Mouse (Mus musculus): ENCODE results near the gene Dnajb3. TPM values are rescaled to one million over a fixed set of nuclear protein-coding genes. Genes with fewer than 3 reads are reported as not detected.
A peak's percentile ranks its signal among the peaks of the same experiment; 100 is the strongest.

The Dnajb3 gene
- polyA plus RNA-seq (2012; rRNA removed): 1.3 and 1.8 TPM in 2 replicates

DNA sequence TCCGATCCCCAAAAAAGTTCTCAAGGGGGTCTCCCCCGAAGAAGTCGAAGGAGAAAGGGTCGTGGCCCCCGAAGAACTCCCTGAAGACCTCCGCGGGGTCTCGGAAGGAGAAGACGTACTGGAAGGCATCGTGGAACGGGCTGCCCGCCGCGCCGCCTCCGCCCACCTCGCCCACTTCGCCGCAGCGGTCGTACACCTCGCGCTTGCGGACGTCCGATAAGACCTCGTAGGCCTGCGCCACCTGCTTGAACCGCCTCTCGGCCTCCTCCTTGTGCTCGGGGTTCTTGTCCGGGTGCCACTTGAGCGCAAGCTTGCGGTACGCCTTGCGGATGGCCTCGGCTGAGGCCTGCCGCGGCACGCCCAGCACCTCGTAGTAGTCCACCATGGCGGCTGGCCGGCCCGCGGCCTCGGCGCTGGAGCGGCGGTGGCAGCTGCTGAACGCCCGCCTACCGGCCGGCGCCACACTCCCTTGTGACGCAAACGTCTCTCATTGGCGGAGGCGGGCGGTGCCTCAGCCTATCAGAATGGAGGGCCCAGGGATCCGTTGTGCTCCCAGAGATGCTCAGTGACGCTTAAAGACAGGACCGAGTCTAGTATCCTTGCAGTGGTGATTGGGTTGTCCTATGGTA lies at the start of gene Dnajb3:
Gene Dnajb3 (minus strand): TSS at position 489 of the 629 bp plus-strand sequence.
- peaks cover 2% of the 10 kb centered on the region; the same call in 1 of the 2 replicates for H3K4me1 ChIP-seq (ENCODE audit: control insufficient read depth, insufficient read depth, low read length)
- WGBS: 10% methylated on average over 62 of the region's 62 CpGs
- H3K4me3 ChIP-seq (replicated peaks; ENCODE audit: extremely low read depth, low read depth, low read length): peak within 1 kb of the TSS; percentile 90
- TF ChIP-seq CTCF (IDR thresholded peaks at IDR 0.05; ENCODE audit: insufficient read depth, low read length): no peak
- peak; percentile 14; the same call in 1 of the 2 replicates for TF ChIP-seq POLR2A (IDR thresholded peaks at IDR 0.05; ENCODE audit: borderline replicate concordance, extremely low read depth, low read depth, low read length)
- DNase-seq: peak; percentile 70

DNA sequence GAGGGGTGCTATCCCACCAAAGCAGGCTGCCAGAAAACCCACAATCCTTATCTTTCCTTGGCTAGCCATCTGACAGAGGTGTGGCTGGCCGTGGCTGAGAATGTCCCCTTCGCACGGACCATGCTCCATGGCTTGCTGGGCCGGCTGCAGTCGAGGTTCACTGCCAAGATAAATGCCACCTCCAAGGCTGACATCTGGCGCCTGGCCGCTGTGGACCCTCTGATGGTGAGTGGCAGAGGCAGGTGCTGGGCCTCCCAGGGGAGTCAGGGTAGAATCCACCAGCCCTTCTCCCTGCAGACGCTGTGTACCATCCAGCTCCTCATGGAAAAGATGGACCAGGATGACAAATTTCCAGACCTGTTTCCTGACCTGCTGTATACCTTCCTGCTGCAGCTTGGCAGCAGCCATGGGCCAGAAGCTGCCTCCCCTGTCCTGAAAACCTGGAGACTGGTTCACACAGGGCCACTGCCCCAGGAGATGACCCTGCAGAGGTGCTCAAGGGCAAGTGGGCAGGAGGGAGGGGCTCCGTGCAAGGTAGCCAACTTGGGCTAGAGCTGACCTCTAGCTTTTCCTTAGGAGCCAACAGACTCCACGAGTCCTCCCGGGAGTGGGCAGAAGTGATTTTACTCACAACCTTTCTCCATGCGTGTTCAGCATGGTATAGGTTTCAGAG lies 49.3 kb upstream of the Dnajb3 start:
- H3K4me1 ChIP-seq (ENCODE audit: control insufficient read depth, insufficient read depth, low read length): no peaks in the 10 kb centered on the region
- H3K4me3 ChIP-seq (replicated peaks; ENCODE audit: extremely low read depth, low read depth, low read length): no peak overlapping the region
- no peak for TF ChIP-seq POLR2A (IDR thresholded peaks at IDR 0.05; ENCODE audit: borderline replicate concordance, extremely low read depth, low read depth, low read length)
- TF ChIP-seq CTCF (IDR thresholded peaks at IDR 0.05; ENCODE audit: insufficient read depth, low read length): no peak
- WGBS: 82% methylated on average over 12 of the region's 12 CpGs
- DNase-seq: no peak

GRCm38 (mm10) chr1:88253540-88253939 lies 48.0 kb upstream of the Dnajb3 start:
- TF ChIP-seq POLR2A (IDR thresholded peaks at IDR 0.05; ENCODE audit: borderline replicate concordance, extremely low read depth, low read depth, low read length): no peak
- Histone ChIP-seq H3K4me1 (ENCODE audit: control insufficient read depth, insufficient read depth, low read length) (no peaks in the 10 kb centered on the region), H3K4me3 (replicated peaks; ENCODE audit: extremely low read depth, low read depth, low read length) (no peak overlapping the region)
- no peak for DNase-seq
- WGBS: 66% methylated on average over 6 of the region's 6 CpGs

DNA sequence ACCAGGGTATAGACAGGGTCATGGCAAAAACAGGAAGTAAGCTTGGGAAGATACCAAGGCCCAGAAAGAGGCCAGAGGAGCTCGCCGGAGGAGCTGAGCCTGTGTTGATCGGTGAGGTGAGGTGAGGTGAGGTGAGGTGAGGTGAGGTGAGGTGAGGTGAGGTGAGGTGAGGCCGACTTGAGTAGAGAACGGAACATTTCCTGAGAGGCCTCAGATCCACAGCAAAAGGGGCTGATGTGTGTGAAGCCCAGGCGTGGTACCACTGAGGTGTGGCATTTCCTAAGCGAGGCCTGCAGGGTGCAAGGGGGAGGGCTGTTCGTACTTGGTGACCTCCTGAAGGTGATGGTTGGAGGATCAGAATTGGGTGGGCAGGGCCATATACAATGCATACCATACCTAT lies 47.5 kb upstream of the Dnajb3 start:
- DNase-seq: no peak
- WGBS: 69% methylated on average over 8 of the region's 8 CpGs
- Histone ChIP-seq H3K4me1 (ENCODE audit: control insufficient read depth, insufficient read depth, low read length) (no peaks in the 10 kb centered on the region), H3K4me3 (replicated peaks; ENCODE audit: extremely low read depth, low read depth, low read length) (no peak overlapping the region)
- TF ChIP-seq POLR2A (IDR thresholded peaks at IDR 0.05; ENCODE audit: borderline replicate concordance, extremely low read depth, low read depth, low read length) (no peak), CTCF (IDR thresholded peaks at IDR 0.05; ENCODE audit: insufficient read depth, low read length) (no peak)

DNA sequence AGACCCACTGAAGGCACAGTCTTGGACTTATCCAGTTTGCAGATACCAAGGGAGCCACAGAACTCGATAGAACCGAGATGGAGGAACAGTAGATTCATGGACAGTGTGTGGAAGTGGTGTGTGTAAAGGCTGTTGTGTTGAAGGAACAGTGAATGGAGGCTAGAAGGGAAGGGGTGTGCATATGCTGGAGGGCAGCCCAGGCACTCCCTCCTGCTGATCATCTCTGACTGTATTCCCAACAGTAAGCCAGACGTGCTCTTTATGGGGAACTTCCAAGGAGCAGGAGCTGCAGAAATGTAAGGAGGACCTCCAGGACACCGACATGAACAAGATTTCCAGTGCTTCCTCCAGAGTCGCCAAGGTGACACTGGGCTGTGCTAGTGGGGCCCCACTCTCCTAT lies 44.4 kb upstream of the Dnajb3 start:
- DNase-seq: no peak
- TF ChIP-seq CTCF (IDR thresholded peaks at IDR 0.05; ENCODE audit: insufficient read depth, low read length) (no peak), POLR2A (IDR thresholded peaks at IDR 0.05; ENCODE audit: borderline replicate concordance, extremely low read depth, low read depth, low read length) (no peak)
- WGBS: 78% methylated on average over 5 of the region's 5 CpGs
- Histone ChIP-seq H3K4me1 (ENCODE audit: control insufficient read depth, insufficient read depth, low read length) (no peaks in the 10 kb centered on the region), H3K4me3 (replicated peaks; ENCODE audit: extremely low read depth, low read depth, low read length) (no peak overlapping the region)

DNA sequence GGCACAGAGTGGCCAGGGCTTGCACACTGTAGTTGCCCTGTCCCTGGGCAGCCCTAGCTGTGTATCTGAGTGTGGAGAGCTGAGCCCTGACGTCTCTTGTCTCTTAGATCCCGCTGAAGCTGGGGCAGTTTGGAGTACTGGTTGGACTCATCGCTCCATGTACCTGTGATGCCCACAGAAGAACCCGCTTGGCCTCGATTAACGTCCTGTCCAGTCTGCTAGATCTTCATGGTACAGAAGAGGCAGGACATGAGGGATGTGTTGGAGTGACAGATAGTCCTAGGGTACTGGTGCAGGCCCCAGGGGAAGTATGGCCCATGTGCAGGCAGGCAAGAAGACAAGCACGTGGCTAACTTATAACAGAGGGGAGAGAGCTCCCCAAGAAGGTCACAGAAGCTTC lies 44.0 kb upstream of the Dnajb3 start:
- 73% methylated on average over 7 of the region's 7 CpGs for WGBS
- Histone ChIP-seq H3K4me3 (replicated peaks; ENCODE audit: extremely low read depth, low read depth, low read length) (no peak overlapping the region), H3K4me1 (ENCODE audit: control insufficient read depth, insufficient read depth, low read length) (no peaks in the 10 kb centered on the region)
- TF ChIP-seq CTCF (IDR thresholded peaks at IDR 0.05; ENCODE audit: insufficient read depth, low read length): no peak
- no peak for TF ChIP-seq POLR2A (IDR thresholded peaks at IDR 0.05; ENCODE audit: borderline replicate concordance, extremely low read depth, low read depth, low read length)
- DNase-seq: no peak

DNA sequence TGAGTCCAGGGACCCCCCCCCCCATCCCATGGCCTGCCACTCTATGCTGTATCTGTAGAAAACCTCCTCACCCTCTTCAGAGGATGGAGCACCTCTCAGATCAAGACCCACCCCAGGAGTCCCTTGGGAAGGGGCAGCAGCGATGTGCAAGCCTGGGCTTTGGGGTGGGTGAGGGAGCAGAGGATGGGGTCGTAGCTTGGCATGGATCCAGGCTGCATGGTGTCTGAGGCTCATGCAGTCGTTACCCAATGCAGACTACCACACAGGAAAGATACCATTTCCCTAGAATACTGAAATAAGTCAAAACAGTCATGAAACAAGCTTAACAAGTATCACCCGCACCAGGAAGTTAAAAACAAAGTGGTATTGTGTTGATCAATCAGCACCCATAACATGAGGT lies 43.1 kb upstream of the Dnajb3 start:
- WGBS: 56% methylated on average over 4 of the region's 4 CpGs
- no peak for DNase-seq
- TF ChIP-seq CTCF (IDR thresholded peaks at IDR 0.05; ENCODE audit: insufficient read depth, low read length) (no peak), POLR2A (IDR thresholded peaks at IDR 0.05; ENCODE audit: borderline replicate concordance, extremely low read depth, low read depth, low read length) (no peak)
- H3K4me3 ChIP-seq (replicated peaks; ENCODE audit: extremely low read depth, low read depth, low read length): no peak overlapping the region
- H3K4me1 ChIP-seq (ENCODE audit: control insufficient read depth, insufficient read depth, low read length): no peaks in the 10 kb centered on the region

DNA sequence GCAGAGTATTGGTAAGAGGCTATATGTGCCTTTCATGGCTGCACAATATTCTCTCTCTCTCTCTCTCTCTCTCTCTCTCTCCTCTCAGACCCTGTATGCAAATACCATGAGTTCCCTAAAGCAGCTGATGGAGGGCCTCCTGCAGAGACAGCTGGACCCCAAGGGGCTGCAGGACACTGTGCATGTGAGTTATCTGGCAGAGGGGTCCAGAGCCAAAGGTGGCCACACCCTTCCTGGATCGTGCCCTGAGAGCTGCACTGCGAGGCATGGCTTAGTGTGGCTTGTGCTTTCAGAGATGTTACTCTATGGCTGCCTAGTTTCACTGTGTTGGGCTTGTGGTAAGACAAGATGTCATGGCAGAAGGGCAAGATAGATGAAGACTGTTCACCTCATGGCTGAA lies 42.1 kb upstream of the Dnajb3 start:
- WGBS: 41% methylated on average over 2 of the region's 2 CpGs
- Histone ChIP-seq H3K4me1 (ENCODE audit: control insufficient read depth, insufficient read depth, low read length) (no peaks in the 10 kb centered on the region), H3K4me3 (replicated peaks; ENCODE audit: extremely low read depth, low read depth, low read length) (no peak overlapping the region)
- no peak for DNase-seq
- TF ChIP-seq POLR2A (IDR thresholded peaks at IDR 0.05; ENCODE audit: borderline replicate concordance, extremely low read depth, low read depth, low read length): no peak
- TF ChIP-seq CTCF (IDR thresholded peaks at IDR 0.05; ENCODE audit: insufficient read depth, low read length): no peak

- no peak for DNase-seq
- Histone ChIP-seq H3K4me3 (replicated peaks; ENCODE audit: extremely low read depth, low read depth, low read length) (no peak overlapping the region), H3K4me1 (ENCODE audit: control insufficient read depth, insufficient read depth, low read length) (no peaks in the 10 kb centered on the region)
- TF ChIP-seq POLR2A (IDR thresholded peaks at IDR 0.05; ENCODE audit: borderline replicate concordance, extremely low read depth, low read depth, low read length) (no peak), CTCF (IDR thresholded peaks at IDR 0.05; ENCODE audit: insufficient read depth, low read length) (no peak)
- 42% methylated on average over 6 of the region's 6 CpGs for WGBS
Measured at GRCm38 (mm10) chr1:88246386-88246785, 40.8 kb upstream of the Dnajb3 start.

GRCm38 (mm10) chr1:88245881-88246280 lies 40.3 kb upstream of the Dnajb3 start:
- 75% methylated on average over 6 of the region's 6 CpGs for WGBS
- TF ChIP-seq CTCF (IDR thresholded peaks at IDR 0.05; ENCODE audit: insufficient read depth, low read length) (no peak), POLR2A (IDR thresholded peaks at IDR 0.05; ENCODE audit: borderline replicate concordance, extremely low read depth, low read depth, low read length) (no peak)
- Histone ChIP-seq H3K4me3 (replicated peaks; ENCODE audit: extremely low read depth, low read depth, low read length) (no peak overlapping the region), H3K4me1 (ENCODE audit: control insufficient read depth, insufficient read depth, low read length) (no peaks in the 10 kb centered on the region)
- DNase-seq: no peak

All from lung, adult 2 months (tissue).